Mouse (Mus musculus): ENCODE data around the gene Slc7a1. TPM values are rescaled to one million over a fixed set of nuclear protein-coding genes. Genes with fewer than 3 reads are reported as not detected.

The Slc7a1 gene
- polyA plus RNA-seq, 1 experiment: 51.4 TPM

- no peak overlapping the region for H3K4me2 ChIP-seq (ENCODE audit: low read depth)
- H3K79me2 ChIP-seq (ENCODE audit: control insufficient read depth, insufficient read depth): peaks cover 100% of the 10 kb centered on the region
- no peaks in the 10 kb centered on the region for H3K27me3 ChIP-seq (ENCODE audit: control insufficient read depth, insufficient read depth, insufficient read length)
- H3K4me3 ChIP-seq: no peak overlapping the region
- H3K36me3 ChIP-seq (ENCODE audit: control insufficient read depth, insufficient read depth): peaks cover 24% of the 10 kb centered on the region
- TF ChIP-seq MAX (IDR thresholded peaks at IDR 0.05; ENCODE audit: low read depth) (no peak), TCF12 (IDR thresholded peaks at IDR 0.05; ENCODE audit: insufficient read depth, poor library complexity, severe bottlenecking) (no peak), POLR2A (IDR thresholded peaks at IDR 0.05; ENCODE audit: insufficient read length, low read depth) (no peak)
- no peak overlapping the region for H3ac ChIP-seq (ENCODE audit: control insufficient read depth, insufficient read length)
These were observed 28.3 kb downstream of the Slc7a1 start for GRCm38 (mm10) chr5:148371375-148371774.

- no peak overlapping the region for H3K4me3 ChIP-seq
- H3ac ChIP-seq (ENCODE audit: control insufficient read depth, insufficient read length): no peak overlapping the region
- H3K27me3 ChIP-seq (ENCODE audit: control insufficient read depth, insufficient read depth, insufficient read length): no peaks in the 10 kb centered on the region
- peaks cover 100% of the 10 kb centered on the region for H3K79me2 ChIP-seq (ENCODE audit: control insufficient read depth, insufficient read depth)
- H3K36me3 ChIP-seq (ENCODE audit: control insufficient read depth, insufficient read depth): peaks cover 20% of the 10 kb centered on the region
- H3K4me2 ChIP-seq (ENCODE audit: low read depth): no peak overlapping the region
- TF ChIP-seq CEBPB (IDR thresholded peaks at IDR 0.05; ENCODE audit: insufficient read depth, poor library complexity, severe bottlenecking) (no peak), E2F4 (IDR thresholded peaks at IDR 0.05; ENCODE audit: insufficient read depth) (no peak), TCF12 (IDR thresholded peaks at IDR 0.05; ENCODE audit: insufficient read depth, poor library complexity, severe bottlenecking) (no peak), MYOG (IDR thresholded peaks at IDR 0.05; ENCODE audit: control insufficient read depth in 1 of 3, insufficient read depth in 1 of 3, insufficient read length in 2 of 3, low read depth in 2 of 3) (no peak), MYOD1 (IDR thresholded peaks at IDR 0.05; ENCODE audit: control insufficient read depth in 1 of 3, insufficient read length in 2 of 3, low read depth in 2 of 3) (no peak), SRF (IDR thresholded peaks at IDR 0.05; ENCODE audit: control insufficient read depth, insufficient read length, low read depth) (no peak), MAX (IDR thresholded peaks at IDR 0.05; ENCODE audit: low read depth) (no peak), REST (IDR thresholded peaks at IDR 0.05; ENCODE audit: insufficient read depth, insufficient read length) (no peak), TCF3 (IDR thresholded peaks at IDR 0.05; ENCODE audit: insufficient read length, low read depth) (no peak), POLR2A (IDR thresholded peaks at IDR 0.05; ENCODE audit: insufficient read length, low read depth) (no peak)
These were observed 29.1 kb downstream of the Slc7a1 start for GRCm38 (mm10) chr5:148370624-148371023.

- H3ac ChIP-seq (ENCODE audit: control insufficient read depth, insufficient read length): no peak overlapping the region
- no peaks in the 10 kb centered on the region for H3K27me3 ChIP-seq (ENCODE audit: control insufficient read depth, insufficient read depth, insufficient read length)
- no peak overlapping the region for H3K4me3 ChIP-seq
- peaks cover 24% of the 10 kb centered on the region for H3K36me3 ChIP-seq (ENCODE audit: control insufficient read depth, insufficient read depth)
- peaks cover 100% of the 10 kb centered on the region for H3K79me2 ChIP-seq (ENCODE audit: control insufficient read depth, insufficient read depth)
- TF ChIP-seq USF1 (IDR thresholded peaks at IDR 0.05; ENCODE audit: low read depth) (no peak), MYOG (IDR thresholded peaks at IDR 0.05; ENCODE audit: control insufficient read depth in 1 of 3, insufficient read depth in 1 of 3, insufficient read length in 2 of 3, low read depth in 2 of 3) (no peak), POLR2AphosphoS2 (IDR thresholded peaks at IDR 0.05; ENCODE audit: insufficient read length, low read depth) (no peak), TCF3 (IDR thresholded peaks at IDR 0.05; ENCODE audit: insufficient read length, low read depth) (no peak), SRF (IDR thresholded peaks at IDR 0.05; ENCODE audit: control insufficient read depth, insufficient read length, low read depth) (no peak), E2F4 (IDR thresholded peaks at IDR 0.05; ENCODE audit: insufficient read depth) (no peak), MYOD1 (IDR thresholded peaks at IDR 0.05; ENCODE audit: control insufficient read depth in 1 of 3, insufficient read length in 2 of 3, low read depth in 2 of 3) (no peak), MAX (IDR thresholded peaks at IDR 0.05; ENCODE audit: low read depth) (no peak), REST (IDR thresholded peaks at IDR 0.05; ENCODE audit: insufficient read depth, insufficient read length) (no peak), TCF12 (IDR thresholded peaks at IDR 0.05; ENCODE audit: insufficient read depth, poor library complexity, severe bottlenecking) (no peak), POLR2A (IDR thresholded peaks at IDR 0.05; ENCODE audit: insufficient read length, low read depth) (no peak), CEBPB (IDR thresholded peaks at IDR 0.05; ENCODE audit: insufficient read depth, poor library complexity, severe bottlenecking) (no peak)
- no peak overlapping the region for H3K4me2 ChIP-seq (ENCODE audit: low read depth)
These were observed 30.5 kb downstream of the Slc7a1 start for GRCm38 (mm10) chr5:148369178-148369577.

DNA sequence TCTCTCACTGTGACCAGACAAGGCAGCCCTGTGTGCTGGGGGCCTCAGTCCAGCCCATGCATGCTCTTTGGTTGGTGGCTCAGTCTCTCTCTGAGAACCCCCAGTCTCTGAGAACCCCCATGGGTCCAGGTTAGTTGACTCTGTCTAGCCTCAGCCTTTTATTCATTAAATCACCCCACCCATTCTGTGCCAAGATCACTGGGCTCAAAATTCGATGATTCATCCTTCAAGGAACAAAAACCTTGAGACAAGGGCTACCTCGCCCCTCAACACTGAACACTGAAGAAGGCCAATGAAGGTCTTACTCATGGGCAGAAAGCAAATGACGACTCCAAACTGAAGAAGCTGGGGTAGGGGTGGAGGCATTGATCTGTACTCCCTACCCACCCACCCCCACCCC is 31.9 kb downstream of the Slc7a1 start:
- no peaks in the 10 kb centered on the region for H3K27me3 ChIP-seq (ENCODE audit: control insufficient read depth, insufficient read depth, insufficient read length)
- peaks cover 95% of the 10 kb centered on the region for H3K79me2 ChIP-seq (ENCODE audit: control insufficient read depth, insufficient read depth)
- no peak overlapping the region for H3K4me3 ChIP-seq
- TF ChIP-seq TCF12 (IDR thresholded peaks at IDR 0.05; ENCODE audit: insufficient read depth, poor library complexity, severe bottlenecking) (no peak), CEBPB (IDR thresholded peaks at IDR 0.05; ENCODE audit: insufficient read depth, poor library complexity, severe bottlenecking) (no peak), SRF (IDR thresholded peaks at IDR 0.05; ENCODE audit: control insufficient read depth, insufficient read length, low read depth) (no peak), POLR2A (IDR thresholded peaks at IDR 0.05; ENCODE audit: insufficient read length, low read depth) (no peak), MYOD1 (IDR thresholded peaks at IDR 0.05; ENCODE audit: control insufficient read depth in 1 of 3, insufficient read length in 2 of 3, low read depth in 2 of 3) (no peak), MYOG (IDR thresholded peaks at IDR 0.05; ENCODE audit: control insufficient read depth in 1 of 3, insufficient read depth in 1 of 3, insufficient read length in 2 of 3, low read depth in 2 of 3) (no peak), POLR2AphosphoS2 (IDR thresholded peaks at IDR 0.05; ENCODE audit: insufficient read length, low read depth) (no peak), MAX (IDR thresholded peaks at IDR 0.05; ENCODE audit: low read depth) (no peak), TCF3 (IDR thresholded peaks at IDR 0.05; ENCODE audit: insufficient read length, low read depth) (no peak), USF1 (IDR thresholded peaks at IDR 0.05; ENCODE audit: low read depth) (no peak), REST (IDR thresholded peaks at IDR 0.05; ENCODE audit: insufficient read depth, insufficient read length) (no peak), E2F4 (IDR thresholded peaks at IDR 0.05; ENCODE audit: insufficient read depth) (no peak)
- H3K36me3 ChIP-seq (ENCODE audit: control insufficient read depth, insufficient read depth): peaks cover 24% of the 10 kb centered on the region
- H3ac ChIP-seq (ENCODE audit: control insufficient read depth, insufficient read length): no peak overlapping the region
- H3K4me2 ChIP-seq (ENCODE audit: low read depth): no peak overlapping the region

DNA sequence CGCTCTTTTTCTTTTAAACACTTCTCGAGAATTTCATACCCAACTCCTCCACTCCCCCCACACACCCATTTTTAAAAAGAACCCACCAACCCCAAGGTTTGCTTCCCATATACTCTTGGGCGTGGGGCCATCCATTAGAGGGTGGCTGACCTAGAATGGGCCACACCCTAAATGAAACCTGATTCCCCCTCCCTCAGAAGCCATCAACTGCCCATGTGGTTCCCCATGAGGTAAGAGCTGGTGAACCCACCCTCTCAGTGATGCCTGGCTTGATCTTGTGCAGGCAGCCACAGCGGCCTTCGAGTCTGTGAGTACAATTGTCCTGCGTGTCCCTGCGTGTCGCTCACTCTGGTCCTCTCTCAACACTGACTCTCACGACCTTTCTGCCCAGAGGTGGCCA is 33.2 kb downstream of the Slc7a1 start:
- Histone ChIP-seq H3K36me3 (ENCODE audit: control insufficient read depth, insufficient read depth) (peaks cover 24% of the 10 kb centered on the region), H3K4me2 (ENCODE audit: low read depth) (no peak overlapping the region), H3K4me3 (no peak overlapping the region), H3K79me2 (ENCODE audit: control insufficient read depth, insufficient read depth) (peaks cover 88% of the 10 kb centered on the region), H3ac (ENCODE audit: control insufficient read depth, insufficient read length) (no peak overlapping the region), H3K27me3 (ENCODE audit: control insufficient read depth, insufficient read depth, insufficient read length) (no peaks in the 10 kb centered on the region)
- TF ChIP-seq MYOG (IDR thresholded peaks at IDR 0.05; ENCODE audit: control insufficient read depth in 1 of 3, insufficient read depth in 1 of 3, insufficient read length in 2 of 3, low read depth in 2 of 3) (no peak), POLR2A (IDR thresholded peaks at IDR 0.05; ENCODE audit: insufficient read length, low read depth) (no peak), USF1 (IDR thresholded peaks at IDR 0.05; ENCODE audit: low read depth) (no peak), MYOD1 (IDR thresholded peaks at IDR 0.05; ENCODE audit: control insufficient read depth in 1 of 3, insufficient read length in 2 of 3, low read depth in 2 of 3) (no peak), TCF12 (IDR thresholded peaks at IDR 0.05; ENCODE audit: insufficient read depth, poor library complexity, severe bottlenecking) (no peak), E2F4 (IDR thresholded peaks at IDR 0.05; ENCODE audit: insufficient read depth) (no peak), POLR2AphosphoS2 (IDR thresholded peaks at IDR 0.05; ENCODE audit: insufficient read length, low read depth) (peak; percentile 41)

All from myocyte (in vitro differentiated cells).